Mouse (Mus musculus): ENCODE results near the gene Cox4i2. TPM values are rescaled to one million over a fixed set of nuclear protein-coding genes. Genes with fewer than 3 reads are reported as not detected.

Cox4i2 gene
- polyA plus RNA-seq, 1 experiment from 2014 or later, result 27.0 TPM

DNA sequence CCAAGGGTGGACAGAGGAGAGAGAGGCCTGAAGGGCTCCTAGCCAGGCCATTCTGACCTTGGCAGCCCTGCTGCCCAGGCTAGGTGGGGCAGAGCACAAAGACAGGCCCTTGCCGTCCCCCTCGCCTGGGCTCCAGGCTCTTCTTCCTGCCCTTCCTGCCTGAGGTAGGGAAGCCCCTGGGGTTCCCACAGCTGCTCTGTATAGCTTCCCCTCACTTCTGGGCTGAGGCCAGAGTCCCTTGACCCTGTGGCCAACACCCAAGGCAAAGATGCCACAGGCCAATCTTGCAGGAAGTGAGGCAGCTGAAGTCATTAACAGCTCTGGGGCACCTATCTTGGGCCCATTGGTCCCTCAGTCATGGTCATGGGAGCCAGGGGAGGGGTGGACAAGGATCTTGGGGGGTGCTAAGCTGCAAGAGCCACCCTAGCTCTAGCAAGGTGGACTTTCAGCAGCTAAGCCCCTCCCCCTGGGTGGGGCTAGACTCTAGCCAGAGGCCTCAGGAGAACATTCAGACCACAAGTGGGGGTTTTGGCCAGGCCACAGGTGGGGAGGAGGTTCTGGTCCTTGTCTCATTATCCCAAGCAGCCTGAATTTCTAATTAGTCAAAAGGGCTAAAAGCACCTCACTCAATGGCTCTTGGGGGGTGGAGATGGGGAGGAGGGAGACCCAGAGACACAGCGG is 27.2 kb downstream of the Cox4i2 start:
- no peaks in the 10 kb centered on the region for H3K27me3 ChIP-seq (replicated peaks; ENCODE audit: control insufficient read depth, insufficient read depth, low read length)
- H3K9ac ChIP-seq (ENCODE audit: low read depth, low read length), result no peak overlapping the region
- no peak overlapping the region for H3K27ac ChIP-seq (replicated peaks; ENCODE audit: low read depth, low read length)
- H3K4me3 ChIP-seq (ENCODE audit: low read depth, low read length), result no peak overlapping the region
- no peak for ATAC-seq (ENCODE audit: low read depth)
- H3K4me2 ChIP-seq (ENCODE audit: low read depth, low read length), result no peak overlapping the region
- no peaks in the 10 kb centered on the region for H3K9me3 ChIP-seq (ENCODE audit: control insufficient read depth, low read length)
- H3K4me1 ChIP-seq (ENCODE audit: control insufficient read depth, insufficient read depth, low read length), result no peaks in the 10 kb centered on the region
- no peak for DNase-seq (ENCODE audit: low spot score)
- WGBS, result 76% methylated on average over 3 of the region's 3 CpGs
- peaks cover 38% of the 10 kb centered on the region for H3K36me3 ChIP-seq (ENCODE audit: control insufficient read depth, insufficient read depth, low read length)

GRCm38 (mm10) chr2:152782656-152783055 is 28.7 kb downstream of the Cox4i2 start:
- H3K4me1 ChIP-seq (ENCODE audit: control insufficient read depth, insufficient read depth, low read length), result no peaks in the 10 kb centered on the region
- H3K27me3 ChIP-seq (replicated peaks; ENCODE audit: control insufficient read depth, insufficient read depth, low read length), result no peaks in the 10 kb centered on the region
- peaks cover 34% of the 10 kb centered on the region for H3K36me3 ChIP-seq (ENCODE audit: control insufficient read depth, insufficient read depth, low read length)
- no peak overlapping the region for H3K27ac ChIP-seq (replicated peaks; ENCODE audit: low read depth, low read length)
- H3K4me2 ChIP-seq (ENCODE audit: low read depth, low read length), result no peak overlapping the region
- no peaks in the 10 kb centered on the region for H3K9me3 ChIP-seq (ENCODE audit: control insufficient read depth, low read length)
- WGBS, result 71% methylated on average over 5 of the region's 5 CpGs
- no peak for ATAC-seq (ENCODE audit: low read depth)
- no peak overlapping the region for H3K4me3 ChIP-seq (ENCODE audit: low read depth, low read length)
- no peak overlapping the region for H3K9ac ChIP-seq (ENCODE audit: low read depth, low read length)
- no peak for DNase-seq (ENCODE audit: low spot score)

- no peak overlapping the region for H3K27ac ChIP-seq (replicated peaks; ENCODE audit: low read depth, low read length)
- H3K27me3 ChIP-seq (replicated peaks; ENCODE audit: control insufficient read depth, insufficient read depth, low read length), result no peaks in the 10 kb centered on the region
- 95% methylated on average over 5 of the region's 5 CpGs for WGBS
- H3K4me2 ChIP-seq (ENCODE audit: low read depth, low read length), result no peak overlapping the region
- H3K4me3 ChIP-seq (ENCODE audit: low read depth, low read length), result no peak overlapping the region
- peaks cover 32% of the 10 kb centered on the region for H3K36me3 ChIP-seq (ENCODE audit: control insufficient read depth, insufficient read depth, low read length)
- H3K9me3 ChIP-seq (ENCODE audit: control insufficient read depth, low read length), result no peaks in the 10 kb centered on the region
- H3K4me1 ChIP-seq (ENCODE audit: control insufficient read depth, insufficient read depth, low read length), result no peaks in the 10 kb centered on the region
- no peak for ATAC-seq (ENCODE audit: low read depth)
- DNase-seq (ENCODE audit: low spot score), result no peak
- no peak overlapping the region for H3K9ac ChIP-seq (ENCODE audit: low read depth, low read length)
Measured at GRCm38 (mm10) chr2:152783241-152783640, 29.3 kb downstream of the Cox4i2 start.

DNA sequence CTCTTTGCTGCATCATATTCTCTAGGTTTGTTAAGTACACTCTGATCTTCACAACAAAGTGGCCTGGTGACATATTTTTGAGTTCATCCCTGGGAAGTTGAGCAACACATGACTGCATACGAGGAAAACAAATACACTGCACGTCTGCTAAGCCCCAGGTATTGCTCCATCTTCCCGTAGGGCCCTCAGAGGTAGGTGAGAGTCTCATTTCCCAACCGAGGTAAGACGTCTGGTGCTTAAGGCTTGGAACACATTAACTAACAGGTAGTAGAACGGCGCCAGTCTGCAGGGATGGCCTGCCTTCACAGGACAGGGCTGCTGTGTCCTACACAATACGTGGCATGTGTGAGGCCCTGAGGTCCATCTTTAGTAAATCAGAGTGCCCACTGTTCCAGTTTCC is 30.7 kb downstream of the Cox4i2 start:
- H3K4me1 ChIP-seq (ENCODE audit: control insufficient read depth, insufficient read depth, low read length), result no peaks in the 10 kb centered on the region
- peaks cover 25% of the 10 kb centered on the region for H3K36me3 ChIP-seq (ENCODE audit: control insufficient read depth, insufficient read depth, low read length)
- no peak for DNase-seq (ENCODE audit: low spot score)
- no peaks in the 10 kb centered on the region for H3K9me3 ChIP-seq (ENCODE audit: control insufficient read depth, low read length)
- no peak overlapping the region for H3K9ac ChIP-seq (ENCODE audit: low read depth, low read length)
- H3K4me2 ChIP-seq (ENCODE audit: low read depth, low read length), result no peak overlapping the region
- no peak for ATAC-seq (ENCODE audit: low read depth)
- WGBS, result 88% methylated on average over 8 of the region's 8 CpGs
- no peaks in the 10 kb centered on the region for H3K27me3 ChIP-seq (replicated peaks; ENCODE audit: control insufficient read depth, insufficient read depth, low read length)
- no peak overlapping the region for H3K4me3 ChIP-seq (ENCODE audit: low read depth, low read length)
- H3K27ac ChIP-seq (replicated peaks; ENCODE audit: low read depth, low read length), result peak overlapping the region; percentile 79

DNA sequence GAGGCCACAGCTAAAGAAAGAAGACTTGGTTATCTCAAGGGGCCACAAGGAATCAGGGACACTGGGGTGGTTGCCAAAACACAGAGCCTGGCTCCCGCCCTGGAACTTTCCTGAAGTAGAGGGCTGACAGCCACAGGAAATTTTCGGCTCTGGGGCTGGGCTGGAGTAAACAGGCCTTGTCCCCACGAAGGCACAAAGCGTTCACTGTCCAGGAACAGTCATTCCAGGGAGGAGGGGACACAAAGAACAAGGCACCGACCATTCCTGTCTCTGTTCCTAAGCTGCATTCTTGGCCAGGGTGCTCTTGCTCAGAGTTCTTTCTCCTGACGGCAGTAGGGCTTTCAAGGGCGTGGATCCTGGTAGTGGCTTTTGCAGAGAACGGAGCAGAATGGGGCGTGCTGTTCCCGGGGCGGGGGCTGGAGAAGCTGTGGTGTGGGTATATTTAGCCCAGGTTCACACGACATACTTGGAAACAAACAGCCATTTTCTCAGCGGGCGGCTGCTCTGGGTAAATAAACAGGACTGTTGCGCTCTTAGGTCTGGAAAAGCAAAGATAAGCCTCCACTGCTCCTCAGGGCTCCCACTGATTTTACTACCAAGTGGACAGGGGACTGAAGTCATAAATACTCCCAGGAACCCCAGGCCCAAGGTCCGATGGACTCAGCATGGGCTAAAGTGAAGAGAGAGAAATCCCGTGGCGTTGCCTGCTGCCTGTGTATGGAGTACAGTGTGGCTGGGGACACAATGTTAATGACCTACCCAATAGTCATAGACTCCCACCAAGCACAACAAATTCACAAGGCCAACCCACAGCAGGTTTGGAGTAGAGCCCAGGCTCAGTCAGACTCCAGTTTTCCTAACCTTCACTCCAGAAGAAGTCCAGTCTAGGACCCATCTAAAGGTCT is 31.7 kb downstream of the Cox4i2 start:
- Histone ChIP-seq H3K4me2 (ENCODE audit: low read depth, low read length) (no peak overlapping the region), H3K4me1 (ENCODE audit: control insufficient read depth, insufficient read depth, low read length) (no peaks in the 10 kb centered on the region), H3K9ac (ENCODE audit: low read depth, low read length) (0 out of 2 replicates have a peak overlapping the region, but pooled peaks have one; percentile 11), H3K4me3 (ENCODE audit: low read depth, low read length) (no peak overlapping the region), H3K36me3 (ENCODE audit: control insufficient read depth, insufficient read depth, low read length) (peaks cover 14% of the 10 kb centered on the region), H3K27ac (replicated peaks; ENCODE audit: low read depth, low read length) (peak overlapping the region; percentile 79), H3K9me3 (ENCODE audit: control insufficient read depth, low read length) (no peaks in the 10 kb centered on the region), H3K27me3 (replicated peaks; ENCODE audit: control insufficient read depth, insufficient read depth, low read length) (no peaks in the 10 kb centered on the region)
- peak; percentile 59 for DNase-seq (ENCODE audit: low spot score)
- 50% methylated on average over 18 of the region's 18 CpGs for WGBS
- ATAC-seq (ENCODE audit: low read depth), result peak; percentile 60

- Histone ChIP-seq H3K27ac (replicated peaks; ENCODE audit: low read depth, low read length) (no peak overlapping the region), H3K9ac (ENCODE audit: low read depth, low read length) (no peak overlapping the region), H3K36me3 (ENCODE audit: control insufficient read depth, insufficient read depth, low read length) (no peaks in the 10 kb centered on the region; the same call in 1 of the 2 replicates), H3K4me1 (ENCODE audit: control insufficient read depth, insufficient read depth, low read length) (no peaks in the 10 kb centered on the region), H3K4me2 (ENCODE audit: low read depth, low read length) (no peak overlapping the region), H3K27me3 (replicated peaks; ENCODE audit: control insufficient read depth, insufficient read depth, low read length) (no peaks in the 10 kb centered on the region), H3K4me3 (ENCODE audit: low read depth, low read length) (no peak overlapping the region), H3K9me3 (ENCODE audit: control insufficient read depth, low read length) (no peaks in the 10 kb centered on the region)
- no peak for DNase-seq (ENCODE audit: low spot score)
- no peak for ATAC-seq (ENCODE audit: low read depth)
- 87% methylated on average over 2 of the region's 2 CpGs for WGBS
Measured at GRCm38 (mm10) chr2:152787136-152787535, 33.2 kb downstream of the Cox4i2 start.

- Histone ChIP-seq H3K27ac (replicated peaks; ENCODE audit: low read depth, low read length) (no peak overlapping the region), H3K4me2 (ENCODE audit: low read depth, low read length) (no peak overlapping the region), H3K4me1 (ENCODE audit: control insufficient read depth, insufficient read depth, low read length) (0 out of 2 replicates have a peak, but pooled peaks cover under 1% of the 10 kb centered on the region), H3K9ac (ENCODE audit: low read depth, low read length) (no peak overlapping the region), H3K9me3 (ENCODE audit: control insufficient read depth, low read length) (no peaks in the 10 kb centered on the region), H3K27me3 (replicated peaks; ENCODE audit: control insufficient read depth, insufficient read depth, low read length) (no peaks in the 10 kb centered on the region), H3K4me3 (ENCODE audit: low read depth, low read length) (no peak overlapping the region), H3K36me3 (ENCODE audit: control insufficient read depth, insufficient read depth, low read length) (no peaks in the 10 kb centered on the region; the same call in 1 of the 2 replicates)
- 95% methylated on average over 6 of the region's 6 CpGs for WGBS
- no peak for DNase-seq (ENCODE audit: low spot score)
- no peak for ATAC-seq (ENCODE audit: low read depth)
Measured at GRCm38 (mm10) chr2:152787543-152787942, 33.6 kb downstream of the Cox4i2 start.

DNA sequence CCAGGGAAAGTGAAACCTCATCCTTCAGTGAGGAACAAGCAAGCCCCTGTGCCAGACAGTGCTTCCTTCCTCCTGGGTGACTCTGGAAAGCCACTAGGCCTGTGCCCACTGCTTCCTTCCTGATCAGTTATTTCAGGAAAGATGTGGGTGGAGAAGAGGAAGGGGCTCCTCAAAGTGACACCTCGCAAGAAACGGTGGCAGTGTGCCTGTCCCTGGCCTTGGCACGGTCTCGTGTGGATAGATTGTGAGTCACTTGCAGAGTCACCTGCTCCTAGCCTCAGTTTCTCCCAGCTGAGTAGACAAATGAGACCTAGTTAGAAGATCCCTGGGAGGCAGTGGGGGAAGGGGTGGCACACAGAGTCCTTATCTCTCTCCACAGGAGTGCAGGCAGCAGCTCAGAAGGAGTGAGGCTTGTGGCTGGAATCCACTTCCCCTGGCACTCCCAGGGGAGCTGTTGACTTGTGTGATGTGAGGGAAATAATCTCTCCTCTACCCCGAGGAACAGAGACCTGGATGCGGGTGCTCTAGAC is 35.0 kb downstream of the Cox4i2 start:
- 55% methylated on average over 6 of the region's 6 CpGs for WGBS
- Histone ChIP-seq H3K36me3 (ENCODE audit: control insufficient read depth, insufficient read depth, low read length) (no peaks in the 10 kb centered on the region; the same call in 1 of the 2 replicates), H3K27ac (replicated peaks; ENCODE audit: low read depth, low read length) (no peak overlapping the region), H3K4me2 (ENCODE audit: low read depth, low read length) (no peak overlapping the region), H3K4me1 (ENCODE audit: control insufficient read depth, insufficient read depth, low read length) (0 out of 2 replicates have a peak, but pooled peaks cover 3% of the 10 kb centered on the region), H3K4me3 (ENCODE audit: low read depth, low read length) (no peak overlapping the region), H3K9me3 (ENCODE audit: control insufficient read depth, low read length) (no peaks in the 10 kb centered on the region), H3K9ac (ENCODE audit: low read depth, low read length) (no peak overlapping the region), H3K27me3 (replicated peaks; ENCODE audit: control insufficient read depth, insufficient read depth, low read length) (no peaks in the 10 kb centered on the region)
- DNase-seq (ENCODE audit: low spot score), result no peak
- ATAC-seq (ENCODE audit: low read depth), result no peak
